Mouse (Mus musculus) midbrain, embryonic 15.5 days (tissue): ENCODE measurements around the gene Fam189b. TPM values are rescaled to one million over a fixed set of nuclear protein-coding genes. Genes with fewer than 3 reads are reported as not detected.
A peak's percentile ranks its signal among the peaks of the same experiment; 100 is the strongest.

Source experiments
- ATAC-seq: fragments of 200-750 bp; cut with Nextera tagmentation; replicated peaks from 2 replicates; pipeline ENCODE4 v1.8.0; 2017; ENCODE audit warnings: moderate TSS enrichment
- H3K27ac ChIP-seq: fragments of 300-500 bp; sonication (generic); 2 replicates; pipeline ENCODE4 v1.5.1; 2015; ENCODE audit warnings: mild to moderate bottlenecking, inconsistent platforms
- H3K27me3 ChIP-seq: fragments of 300-500 bp; sonication (generic); replicated peaks from 2 replicates; pipeline ENCODE4 v1.6.1; 2015; ENCODE audit warnings: inconsistent platforms
- H3K36me3 ChIP-seq: fragments of 300-500 bp; sonication (generic); replicated peaks from 2 replicates; pipeline ENCODE4 v1.6.1; 2015; ENCODE audit warnings: inconsistent platforms
- H3K4me1 ChIP-seq: fragments of 300-500 bp; sonication (generic); 2 replicates; pipeline ENCODE4 v1.6.1; 2015; ENCODE audit warnings: inconsistent platforms
- H3K4me2 ChIP-seq: fragments of 300-500 bp; sonication (generic); 2 replicates; pipeline ENCODE4 v1.6.1; 2015; ENCODE audit warnings: inconsistent platforms, mild to moderate bottlenecking, moderate library complexity
- H3K4me3 ChIP-seq: fragments of 300-500 bp; sonication (generic); 2 replicates; pipeline ENCODE4 v1.5.1; 2015; ENCODE audit warnings: mild to moderate bottlenecking, inconsistent platforms
- H3K9ac ChIP-seq: fragments of 300-500 bp; sonication (generic); 2 replicates; pipeline ENCODE4 v1.6.1; 2015; ENCODE audit warnings: mild to moderate bottlenecking, inconsistent platforms
- H3K9me3 ChIP-seq: fragments of 300-500 bp; sonication (generic); 2 replicates; pipeline ENCODE4 v1.6.1; 2016; ENCODE audit warnings: inconsistent platforms
- WGBS: fragments of 180-500 bp; shearing (Covaris S2); methylation state at CpG from one replicate; pipeline ENCODE4 v1.1.7; 2015; ENCODE audit warnings: mixed read lengths; 5-methylcytosine and 5-hydroxymethylcytosine counted together
- microRNA counts: library from miRNA; unstranded; fragments of <30 nt; microRNA quantifications from one replicate; lab custom pipeline; 2016
- microRNA-seq: library from miRNA; unstranded; fragments of <30 nt; microRNA quantifications from one replicate; pipeline ENCODE4, GENCODE M21; 2016
- polyA plus RNA-seq: library from polyadenylated mRNA; unstranded; fragments of >200 nt; fragmentation: Nextera tagmentation; extraction: Ambion mirVana; gene quantifications from 2 replicates; pipeline ENCODE4 v1.2.1, GENCODE M21; 2015

The Fam189b gene
- polyA plus RNA-seq, 1 experiment from 2014 or later = 37.5 TPM

GRCm38 (mm10) chr3:89238494-89238893 is 55.6 kb downstream of the Fam189b start:
- no peak overlapping the region for H3K9ac ChIP-seq
- H3K4me1 ChIP-seq = peaks cover 17% of the 10 kb centered on the region
- no peaks in the 10 kb centered on the region for H3K27me3 ChIP-seq
- H3K9me3 ChIP-seq = no peaks in the 10 kb centered on the region
- peaks cover 76% of the 10 kb centered on the region for H3K36me3 ChIP-seq
- no peak overlapping the region for H3K4me2 ChIP-seq
- H3K27ac ChIP-seq = no peak overlapping the region
- ATAC-seq = no peak
- WGBS = 72% methylated on average over 12 of the region's 12 CpGs
- no peak overlapping the region for H3K4me3 ChIP-seq

MicroRNAs within 50 kb of the gene (microRNA counts, 519-probe panel; counts per million panel counts)
- microRNA mmu-miR-92b (lab: Ali Mortazavi, UCI) = 2,457 counts per million, percentile 47 among the panel's probes with 10 or more counts

Small RNA genes lying within 50 kb of the gene (microRNA-seq; reads per million reads assigned to microRNA genes)
- gene Mir92b = 4,279 reads per million, percentile 91 among the genes with 10 or more reads in this experiment

Other genes with a start within 250 kb of the Fam189b start
- 21.1 and 22.0 TPM in 2 replicates for gene Ash1l, start 232.5 kb upstream of the Fam189b start, polyA plus RNA-seq
- 123 and 126 TPM in 2 replicates for gene Dap3, start 232.0 kb upstream of the Fam189b start, polyA plus RNA-seq
- 111 and 113 TPM in 2 replicates for gene Rusc1, start 89.8 kb upstream of the Fam189b start, polyA plus RNA-seq
- gene Gm43738, start 82.0 kb upstream of the Fam189b start, polyA plus RNA-seq = 0.11 TPM in 1 of 2 replicates, not detected in the other
- 461 and 488 TPM in 2 replicates for gene Fdps, start 81.2 kb upstream of the Fam189b start, polyA plus RNA-seq
- gene Pklr, start 47.0 kb upstream of the Fam189b start, polyA plus RNA-seq = 0.05 and 0.14 TPM in 2 replicates
- 59.6 and 59.8 TPM in 2 replicates for gene Hcn3, start 22.9 kb upstream of the Fam189b start, polyA plus RNA-seq
- gene Clk2, start 18.3 kb upstream of the Fam189b start, polyA plus RNA-seq = 22.4 and 26.7 TPM in 2 replicates
- gene Scamp3, start 5.7 kb upstream of the Fam189b start, polyA plus RNA-seq = 144 and 146 TPM in 2 replicates
- gene Gba, start 19.8 kb downstream of the Fam189b start, polyA plus RNA-seq = 50.3 and 51.0 TPM in 2 replicates
- gene Thbs3, start 32.0 kb downstream of the Fam189b start, polyA plus RNA-seq = 58.7 and 58.8 TPM in 2 replicates
- 159 and 161 TPM in 2 replicates for gene Mtx1, start 43.9 kb downstream of the Fam189b start, polyA plus RNA-seq
- gene Muc1, start 45.9 kb downstream of the Fam189b start, polyA plus RNA-seq = 0.93 and 1.3 TPM in 2 replicates
- gene Krtcap2, start 62.8 kb downstream of the Fam189b start, polyA plus RNA-seq = 177 and 185 TPM in 2 replicates
- 95.9 and 97.9 TPM in 2 replicates for gene Trim46, start 63.2 kb downstream of the Fam189b start, polyA plus RNA-seq
- 65.8 and 69.1 TPM in 2 replicates for gene Dpm3, start 76.2 kb downstream of the Fam189b start, polyA plus RNA-seq
- gene Slc50a1, start 87.4 kb downstream of the Fam189b start, polyA plus RNA-seq = 31.4 and 37.5 TPM in 2 replicates
- gene Efna1, start 98.0 kb downstream of the Fam189b start, polyA plus RNA-seq = 8.0 and 10.2 TPM in 2 replicates
- gene Efna3, start 139.8 kb downstream of the Fam189b start, polyA plus RNA-seq = 40.5 and 43.0 TPM in 2 replicates
- gene Efna4, start 154.9 kb downstream of the Fam189b start, polyA plus RNA-seq = 4.3 and 5.8 TPM in 2 replicates
- 59.5 and 62.2 TPM in 2 replicates for gene Adam15, start 166.9 kb downstream of the Fam189b start, polyA plus RNA-seq
- gene Dcst2, start 178.8 kb downstream of the Fam189b start, polyA plus RNA-seq = 0.14 and 0.17 TPM in 2 replicates
- 0.89 and 0.99 TPM in 2 replicates for gene Dcst1, start 182.1 kb downstream of the Fam189b start, polyA plus RNA-seq
- gene Zbtb7b, start 211.6 kb downstream of the Fam189b start, polyA plus RNA-seq = 0.59 and 0.64 TPM in 2 replicates
- 0.22 and 2.3 TPM in 2 replicates for gene Lenep, start 219.7 kb downstream of the Fam189b start, polyA plus RNA-seq
- 35.9 and 36.5 TPM in 2 replicates for gene Flad1, start 228.7 kb downstream of the Fam189b start, polyA plus RNA-seq
- 86.7 and 91.2 TPM in 2 replicates for gene Cks1b, start 235.2 kb downstream of the Fam189b start, polyA plus RNA-seq
- 17.2 and 19.8 TPM in 2 replicates for gene Shc1, start 235.3 kb downstream of the Fam189b start, polyA plus RNA-seq
- 44.0 and 45.6 TPM in 2 replicates for gene Pygo2, start 247.1 kb downstream of the Fam189b start, polyA plus RNA-seq